Mouse (Mus musculus) forebrain, postnatal 0 days (tissue): ENCODE results near the gene Nod2. TPM values are rescaled to one million over a fixed set of nuclear protein-coding genes. Genes with fewer than 3 reads are reported as not detected.
A peak's percentile ranks its signal among the peaks of the same experiment; 100 is the strongest.

ENCODE experiments used
- ATAC-seq: fragments of 200-750 bp; cut with Nextera tagmentation; 2 replicates; pipeline ENCODE4 v1.8.0; 2017; ENCODE audit warnings: mild to moderate bottlenecking, moderate library complexity
- DNase-seq: peaks from one replicate; pipeline ENCODE4 v3.0.0-alpha.2; 2015
- H3K27ac ChIP-seq: fragments of 300-500 bp; sonication (generic); 2 replicates; pipeline ENCODE4 v1.5.1; 2014; ENCODE audit warnings: low read depth, mild to moderate bottlenecking, antibody characterized with exemption, low read length, moderate library complexity, mixed read lengths
- H3K27me3 ChIP-seq: fragments of 300-500 bp; sonication (generic); 2 replicates; pipeline ENCODE4 v1.6.1; 2014; ENCODE audit warnings: mild to moderate bottlenecking, low read length, mixed read lengths; ENCODE audit not compliant: insufficient read depth
- H3K36me3 ChIP-seq: fragments of 300-500 bp; sonication (generic); 2 replicates; pipeline ENCODE4 v1.6.1; 2014; ENCODE audit warnings: mild to moderate bottlenecking, moderate library complexity; ENCODE audit not compliant: insufficient read depth
- H3K4me1 ChIP-seq: fragments of 300-500 bp; sonication (generic); 2 replicates; pipeline ENCODE4 v1.6.1; 2014; ENCODE audit warnings: antibody characterized with exemption; ENCODE audit not compliant: insufficient read depth
- H3K4me2 ChIP-seq: fragments of 300-500 bp; sonication (generic); 2 replicates; pipeline ENCODE4 v1.6.1; 2014; ENCODE audit warnings: low read depth, mild to moderate bottlenecking, moderate library complexity
- H3K4me3 ChIP-seq: fragments of 300-500 bp; sonication (generic); 2 replicates; pipeline ENCODE4 v1.5.1; 2014; ENCODE audit warnings: low read depth, low read length, mixed read lengths
- H3K9ac ChIP-seq: fragments of 300-500 bp; sonication (generic); 2 replicates; pipeline ENCODE4 v1.6.1; 2014; ENCODE audit warnings: mild to moderate bottlenecking
- H3K9me3 ChIP-seq: fragments of 300-500 bp; sonication (generic); 2 replicates; pipeline ENCODE4 v1.6.1; 2016; ENCODE audit warnings: low read length
- CTCF ChIP-seq: sonication (generic); IDR thresholded peaks from 2 replicates; pipeline ENCODE4 v1.5.1; 2016; ENCODE audit warnings: antibody characterized with exemption, control low read depth, low read depth
- WGBS: fragments of 180-500 bp; shearing (Covaris S2); extraction: QIAGEN DNeasy Blood & Tissue Kit; methylation state at CpG from one replicate; pipeline ENCODE4 v1.1.7; 2014; 5-methylcytosine and 5-hydroxymethylcytosine counted together
- polyA plus RNA-seq: library from polyadenylated mRNA; unstranded; fragments of >200 nt; fragmentation: Nextera tagmentation; extraction: Ambion mirVana; gene quantifications from 2 replicates; pipeline ENCODE4 v1.2.1, GENCODE M21; 2015
- total RNA-seq: library from RNA; depleted of rRNA; stranded (reverse); fragments of >200 nt; gene quantifications from 2 replicates; pipeline ENCODE4 v1.2.3, GENCODE M21; 2014

Gene Nod2
- total and polyA plus RNA-seq, 2 experiments from 2014 or later: 0.05 to 0.76 TPM

DNA sequence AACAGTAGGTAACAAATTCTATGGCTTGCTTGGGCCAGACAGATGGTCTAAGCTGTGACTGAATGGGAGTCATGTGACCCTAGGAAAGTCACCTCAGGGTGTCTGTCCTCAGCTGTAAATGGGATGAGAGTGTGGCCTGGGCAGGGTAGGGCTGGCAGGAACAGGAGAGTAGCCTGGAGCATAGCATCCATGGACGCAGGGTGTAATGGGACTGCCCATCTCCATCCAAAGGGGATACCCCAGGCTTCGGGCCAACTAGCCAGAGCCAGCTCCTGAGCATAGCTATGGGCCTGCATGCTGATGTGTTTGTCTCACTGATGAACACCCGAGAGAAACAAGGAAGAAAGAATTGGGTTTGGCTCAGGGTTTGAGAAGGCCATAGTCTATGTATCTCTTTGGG, 22.8 kb upstream of the Nod2 start:
- H3K4me2 ChIP-seq: no peak overlapping the region
- H3K27ac ChIP-seq: no peak overlapping the region
- WGBS: 66% methylated on average over 3 of the region's 3 CpGs
- no peaks in the 10 kb centered on the region for H3K27me3 ChIP-seq
- ATAC-seq (no peak), DNase-seq (no peak)
- H3K9me3 ChIP-seq: no peaks in the 10 kb centered on the region
- no peak overlapping the region for H3K4me3 ChIP-seq
- H3K36me3 ChIP-seq: no peaks in the 10 kb centered on the region
- TF ChIP-seq CTCF: no peak
- no peak overlapping the region for H3K9ac ChIP-seq
- H3K4me1 ChIP-seq: no peaks in the 10 kb centered on the region

DNA sequence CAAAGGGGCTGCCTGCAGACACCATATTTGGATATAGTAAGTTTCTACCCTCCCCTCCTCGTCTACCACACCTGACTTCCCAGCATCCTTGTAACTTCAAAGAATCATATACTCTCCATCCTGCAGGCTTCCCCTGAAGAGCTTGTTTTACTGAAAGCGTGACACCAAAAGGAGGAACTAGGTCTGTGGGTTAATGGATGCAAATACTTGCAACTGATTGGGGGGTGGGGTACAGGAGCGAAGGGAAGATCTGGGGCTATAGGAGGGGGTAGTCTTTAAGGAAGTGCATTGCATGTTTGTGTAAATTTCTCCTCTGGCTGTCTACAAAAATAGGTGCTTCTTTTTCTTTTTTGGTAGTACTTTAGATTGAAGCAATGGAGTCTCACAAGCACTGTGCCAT, 20.7 kb upstream of the Nod2 start:
- Histone ChIP-seq H3K9me3 (no peaks in the 10 kb centered on the region), H3K36me3 (no peaks in the 10 kb centered on the region), H3K27ac (no peak overlapping the region), H3K4me3 (no peak overlapping the region), H3K27me3 (no peaks in the 10 kb centered on the region), H3K9ac (no peak overlapping the region), H3K4me1 (no peaks in the 10 kb centered on the region), H3K4me2 (no peak overlapping the region)
- WGBS: 80% methylated on average over 3 of the region's 3 CpGs
- TF ChIP-seq CTCF: no peak
- ATAC-seq: no peak
- DNase-seq: no peak

DNA sequence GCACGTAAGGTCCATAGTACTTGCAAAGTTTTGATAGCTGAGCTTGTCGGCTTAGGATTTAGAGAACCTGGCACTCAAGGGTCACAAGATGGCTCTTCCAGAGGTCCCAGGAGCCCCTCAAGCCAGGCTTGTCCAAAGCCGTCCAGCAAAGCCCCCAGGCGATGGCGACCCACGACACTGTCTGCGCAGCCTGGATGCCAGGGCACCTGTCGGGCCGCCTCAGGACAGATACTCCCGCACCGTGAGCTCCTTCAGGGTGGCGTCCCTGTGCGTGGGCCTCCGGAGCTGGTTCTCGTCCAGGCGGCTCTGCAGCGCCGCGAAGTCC, 20.2 kb upstream of the Nod2 start:
- Histone ChIP-seq H3K4me1 (no peaks in the 10 kb centered on the region), H3K9ac (peak overlapping the region; percentile 89), H3K4me2 (peak overlapping the region; percentile 87), H3K36me3 (no peaks in the 10 kb centered on the region), H3K4me3 (peak overlapping the region; percentile 59), H3K27me3 (no peaks in the 10 kb centered on the region), H3K27ac (peak overlapping the region; percentile 90), H3K9me3 (no peaks in the 10 kb centered on the region)
- no peak for TF ChIP-seq CTCF
- no peak for DNase-seq
- WGBS: 12% methylated on average over 19 of the region's 19 CpGs
- no peak for ATAC-seq

DNA sequence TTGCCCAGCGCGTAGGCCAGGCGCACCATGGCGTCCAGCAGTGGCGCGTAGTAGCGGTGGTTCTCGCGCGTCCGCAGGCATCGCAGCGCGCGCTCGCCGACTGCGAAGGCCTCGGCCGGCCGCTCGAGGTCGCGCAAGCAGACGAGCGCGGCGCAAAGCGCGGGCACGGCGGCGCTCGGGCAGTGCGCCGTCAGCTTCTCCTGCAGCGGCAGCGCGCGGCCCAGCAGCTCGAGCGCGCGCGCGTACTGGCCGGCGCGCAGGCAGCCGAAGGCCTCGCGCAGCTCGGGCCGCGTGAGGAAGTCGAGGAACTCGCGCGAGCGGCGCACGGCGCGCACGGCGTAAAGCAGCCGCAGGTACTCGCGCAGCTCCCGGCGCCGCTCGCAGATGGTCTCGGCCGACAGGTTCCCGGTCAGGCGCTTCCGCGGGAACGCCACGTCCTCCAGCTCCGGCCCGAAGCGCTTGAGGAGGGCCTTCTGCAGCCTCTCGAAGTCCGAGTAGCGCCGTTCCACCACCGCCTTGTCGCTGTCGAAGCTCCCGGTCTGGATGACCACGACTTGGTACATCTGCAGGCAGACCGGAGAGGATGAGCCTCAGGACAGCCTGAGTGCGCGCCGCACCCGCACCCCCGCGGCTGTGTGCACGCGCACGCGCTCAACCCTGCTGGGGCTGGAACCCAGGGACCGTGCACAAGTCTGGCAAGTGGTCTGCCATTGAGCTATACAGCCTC, 19.7 kb upstream of the Nod2 start:
- Histone ChIP-seq H3K4me1 (no peaks in the 10 kb centered on the region), H3K36me3 (no peaks in the 10 kb centered on the region), H3K4me3 (peak overlapping the region; percentile 59), H3K9ac (peak overlapping the region; percentile 89), H3K4me2 (peak overlapping the region; percentile 87), H3K9me3 (no peaks in the 10 kb centered on the region), H3K27me3 (no peaks in the 10 kb centered on the region), H3K27ac (peak overlapping the region; percentile 90)
- DNase-seq (peak; percentile 95), ATAC-seq (peak; percentile 91)
- WGBS: 4% methylated on average over 95 of the region's 105 CpGs
- peak; percentile 29; the same call in 1 of the 2 replicates for TF ChIP-seq CTCF

DNA sequence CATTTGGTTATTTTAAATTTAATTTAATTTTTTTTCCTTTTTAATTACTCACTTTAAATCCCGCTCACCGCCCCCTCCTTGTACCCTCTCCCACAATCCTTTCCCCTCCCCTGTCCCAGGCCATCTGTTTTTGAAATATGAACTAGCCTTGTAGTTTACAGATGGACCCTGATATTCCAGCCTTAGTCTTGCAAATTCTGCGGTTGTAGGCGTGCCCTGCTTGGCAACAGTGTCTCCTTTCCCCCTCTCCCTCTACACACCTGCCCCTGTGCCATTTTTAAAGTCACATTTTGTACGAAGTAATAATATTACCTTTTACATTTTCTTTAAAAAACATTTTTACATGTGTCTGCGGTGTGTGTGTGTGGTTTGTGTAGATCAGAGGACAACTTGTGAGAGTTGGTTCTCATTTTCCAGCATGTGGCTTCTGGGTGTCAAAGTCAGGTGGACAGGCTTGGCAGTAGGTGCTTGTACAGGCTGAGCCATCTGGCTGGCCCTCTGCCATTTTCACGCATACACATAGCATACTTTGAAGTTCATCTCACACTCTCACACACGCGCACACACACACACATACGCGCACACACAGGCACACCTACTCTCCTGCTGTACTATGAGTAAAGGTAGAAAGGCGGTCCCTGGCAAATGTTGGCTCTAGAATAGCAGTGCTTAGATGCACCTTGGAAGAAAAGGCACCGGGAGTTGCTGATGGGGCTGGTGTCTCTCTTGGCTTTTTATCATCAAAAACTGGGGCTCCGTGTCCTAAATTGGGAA, 18.9 kb upstream of the Nod2 start:
- ATAC-seq (no peak; the same call in 1 of the 2 replicates), DNase-seq (no peak)
- H3K36me3 ChIP-seq: no peaks in the 10 kb centered on the region
- H3K9ac ChIP-seq: peak overlapping the region; percentile 89
- no peak for TF ChIP-seq CTCF
- peak overlapping the region; percentile 87 for H3K4me2 ChIP-seq
- no peaks in the 10 kb centered on the region for H3K9me3 ChIP-seq
- H3K4me1 ChIP-seq: no peaks in the 10 kb centered on the region
- peak overlapping the region; percentile 59 for H3K4me3 ChIP-seq
- 53% methylated on average over 14 of the region's 14 CpGs for WGBS
- H3K27me3 ChIP-seq: no peaks in the 10 kb centered on the region
- 0 out of 2 replicates have a peak overlapping the region, but pooled peaks have one; percentile 90 for H3K27ac ChIP-seq

DNA sequence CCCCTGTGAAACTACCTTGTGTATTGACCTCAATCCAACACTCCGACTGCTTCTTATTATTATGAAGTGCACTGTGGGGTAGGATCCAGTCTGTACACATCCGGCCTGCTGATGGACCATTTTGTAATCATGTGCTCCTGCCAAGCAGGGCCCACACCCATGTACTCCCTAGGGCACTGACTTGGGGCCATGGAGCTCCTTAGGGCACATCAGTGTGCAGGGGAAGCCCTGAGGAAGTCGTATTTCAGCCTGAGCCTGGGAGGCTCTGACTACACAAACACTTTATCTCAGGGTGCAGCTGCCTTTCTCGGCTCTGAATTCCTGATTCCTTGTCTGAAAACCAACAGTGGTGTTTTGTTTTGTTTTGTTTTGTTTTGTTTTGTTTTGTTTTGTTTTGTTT, 16.9 kb upstream of the Nod2 start:
- no peaks in the 10 kb centered on the region for H3K36me3 ChIP-seq
- no peaks in the 10 kb centered on the region for H3K9me3 ChIP-seq
- no peak overlapping the region for H3K4me3 ChIP-seq
- H3K27ac ChIP-seq: no peak overlapping the region
- ATAC-seq (no peak), DNase-seq (no peak)
- no peaks in the 10 kb centered on the region for H3K27me3 ChIP-seq
- no peaks in the 10 kb centered on the region for H3K4me1 ChIP-seq
- H3K4me2 ChIP-seq: no peak overlapping the region
- no peak overlapping the region for H3K9ac ChIP-seq
- 87% methylated on average over 4 of the region's 4 CpGs for WGBS
- no peak for TF ChIP-seq CTCF

DNA sequence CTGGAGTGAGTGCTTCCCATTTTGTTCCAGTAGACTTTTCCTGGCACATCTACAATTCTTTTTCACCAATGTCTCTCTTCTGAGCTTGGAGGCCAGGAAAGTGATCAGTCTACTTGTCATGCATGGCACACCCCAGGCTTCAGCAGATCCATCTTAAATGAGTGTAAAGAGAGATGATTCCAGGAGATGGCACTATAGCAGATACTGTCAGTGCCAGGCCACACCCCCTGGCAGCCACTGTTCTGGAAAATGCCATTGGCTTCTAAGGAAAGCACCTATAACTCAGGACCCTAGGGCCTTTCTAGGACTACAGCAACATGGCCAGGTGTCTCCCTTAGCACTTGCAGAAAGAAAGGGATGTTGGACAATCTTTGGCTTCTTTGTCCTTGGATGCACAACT, 16.0 kb upstream of the Nod2 start:
- Histone ChIP-seq H3K9ac (no peak overlapping the region), H3K27me3 (no peaks in the 10 kb centered on the region), H3K4me1 (no peaks in the 10 kb centered on the region), H3K27ac (no peak overlapping the region), H3K4me2 (no peak overlapping the region), H3K36me3 (no peaks in the 10 kb centered on the region), H3K4me3 (no peak overlapping the region), H3K9me3 (no peaks in the 10 kb centered on the region)
- DNase-seq (peak; percentile 64), ATAC-seq (no peak)
- TF ChIP-seq CTCF: peak; percentile 62
